Mouse (Mus musculus) hindbrain, postnatal 0 days (tissue): Measurements from ENCODE around the gene Map1lc3b. TPM values are rescaled to one million over a fixed set of nuclear protein-coding genes. Genes with fewer than 3 reads are reported as not detected.

ENCODE experiments used
- ATAC-seq: fragments of 200-750 bp; cut with Nextera tagmentation; 2 replicates; pipeline ENCODE4 v1.8.0; 2017; ENCODE audit warnings: mild to moderate bottlenecking, moderate TSS enrichment, moderate library complexity
- DNase-seq: peaks from one replicate; pipeline ENCODE4 v3.0.0-alpha.2; 2015; ENCODE audit warnings: low spot score
- H3K27ac ChIP-seq: fragments of 300-500 bp; sonication (generic); 2 replicates; pipeline ENCODE4 v1.5.1; 2014; ENCODE audit warnings: mild to moderate bottlenecking
- H3K27me3 ChIP-seq: fragments of 300-500 bp; sonication (generic); 2 replicates; pipeline ENCODE4 v1.6.1; 2014; ENCODE audit warnings: low read length, mixed read lengths; ENCODE audit not compliant: insufficient read depth
- H3K36me3 ChIP-seq: fragments of 300-500 bp; sonication (generic); 2 replicates; pipeline ENCODE4 v1.6.1; 2014; ENCODE audit warnings: low read length, mixed read lengths; ENCODE audit not compliant: insufficient read depth
- H3K4me1 ChIP-seq: fragments of 300-500 bp; sonication (generic); 2 replicates; pipeline ENCODE4 v1.6.1; 2014; ENCODE audit warnings: antibody characterized with exemption, low read length, mixed read lengths; ENCODE audit not compliant: insufficient read depth
- H3K4me2 ChIP-seq: fragments of 300-500 bp; sonication (generic); 2 replicates; pipeline ENCODE4 v1.6.1; 2014; ENCODE audit warnings: low read depth, mild to moderate bottlenecking, low read length, moderate library complexity, mixed read lengths
- H3K4me3 ChIP-seq: fragments of 300-500 bp; sonication (generic); 2 replicates; pipeline ENCODE4 v1.5.1; 2014; ENCODE audit warnings: low read length
- H3K9ac ChIP-seq: fragments of 300-500 bp; sonication (generic); replicated peaks from 2 replicates; pipeline ENCODE4 v1.6.1; 2014; ENCODE audit warnings: mild to moderate bottlenecking, low read length, moderate library complexity, mixed read lengths
- H3K9me3 ChIP-seq: fragments of 300-500 bp; sonication (generic); 2 replicates; pipeline ENCODE4 v1.6.1; 2016; ENCODE audit warnings: low read length, mixed read lengths
- CTCF ChIP-seq: IDR thresholded peaks from 2 replicates; pipeline ENCODE4 v1.5.1; 2016; ENCODE audit warnings: antibody characterized with exemption, control low read depth, low read depth
- WGBS: fragments of 180-500 bp; shearing (Covaris S2); extraction: QIAGEN DNeasy Blood & Tissue Kit; methylation state at CpG from one replicate; pipeline ENCODE4 v1.1.7; 2014; 5-methylcytosine and 5-hydroxymethylcytosine counted together
- polyA plus RNA-seq: library from polyadenylated mRNA; unstranded; fragments of >200 nt; fragmentation: Nextera tagmentation; extraction: Ambion mirVana; gene quantifications from 2 replicates; pipeline ENCODE4 v1.2.1, GENCODE M21; 2015
- total RNA-seq: library from RNA; depleted of rRNA; stranded (reverse); fragments of >200 nt; gene quantifications from 2 replicates; pipeline ENCODE4 v1.2.3, GENCODE M21; 2014

The Map1lc3b gene
- total and polyA plus RNA-seq, 2 experiments from 2014 or later: 288 to 360 TPM

GRCm38 (mm10) chr8:121550056-121550455, 40.1 kb upstream of the Map1lc3b start:
- Histone ChIP-seq H3K36me3 (peaks cover 41% of the 10 kb centered on the region), H3K4me1 (0 out of 2 replicates have a peak, but pooled peaks cover 2% of the 10 kb centered on the region), H3K27me3 (no peaks in the 10 kb centered on the region), H3K4me2 (no peak overlapping the region), H3K27ac (no peak overlapping the region), H3K9ac (no peak overlapping the region), H3K4me3 (no peak overlapping the region), H3K9me3 (no peaks in the 10 kb centered on the region)
- ATAC-seq (no peak), DNase-seq (no peak)
- no peak for TF ChIP-seq CTCF
- WGBS: 84% methylated on average over 6 of the region's 6 CpGs

GRCm38 (mm10) chr8:121551065-121551985, 38.8 kb upstream of the Map1lc3b start:
- no peaks in the 10 kb centered on the region for H3K9me3 ChIP-seq

GRCm38 (mm10) chr8:121552506-121552905, 37.7 kb upstream of the Map1lc3b start:
- ATAC-seq: no peak
- H3K4me1 ChIP-seq: no peaks in the 10 kb centered on the region
- no peak overlapping the region for H3K27ac ChIP-seq
- H3K9me3 ChIP-seq: no peaks in the 10 kb centered on the region
- no peak for TF ChIP-seq CTCF
- peaks cover 47% of the 10 kb centered on the region for H3K36me3 ChIP-seq
- 90% methylated on average over 9 of the region's 9 CpGs for whole genome bisulfite sequencing
- no peak overlapping the region for H3K9ac ChIP-seq
- H3K27me3 ChIP-seq: no peaks in the 10 kb centered on the region
- H3K4me3 ChIP-seq: no peak overlapping the region
- H3K4me2 ChIP-seq: no peak overlapping the region
- no peak for DNase-seq

More at GRCm38 (mm10) chr8:121551065-121551985, 38.8 kb upstream of the Map1lc3b start:
- Histone ChIP-seq H3K27me3 (no peaks in the 10 kb centered on the region), H3K4me3 (no peak overlapping the region), H3K36me3 (peaks cover 47% of the 10 kb centered on the region), H3K9ac (no peak overlapping the region), H3K27ac (no peak overlapping the region), H3K4me2 (no peak overlapping the region), H3K4me1 (0 out of 2 replicates have a peak, but pooled peaks cover 2% of the 10 kb centered on the region)
- ATAC-seq (no peak), DNase-seq (no peak)
- no peak for TF ChIP-seq CTCF
- 53% methylated on average over 24 of the region's 24 CpGs for WGBS

- no peaks in the 10 kb centered on the region for H3K27me3 ChIP-seq
- no peak overlapping the region for H3K4me3 ChIP-seq
- DNase-seq: no peak
- no peak for ATAC-seq
- H3K9me3 ChIP-seq: no peaks in the 10 kb centered on the region
- no peaks in the 10 kb centered on the region for H3K4me1 ChIP-seq
- WGBS: 95% methylated on average over 32 of the region's 32 CpGs
- no peak overlapping the region for H3K27ac ChIP-seq
- no peak overlapping the region for H3K4me2 ChIP-seq
- no peak overlapping the region for H3K9ac ChIP-seq
- no peak for TF ChIP-seq CTCF
- peaks cover 47% of the 10 kb centered on the region for H3K36me3 ChIP-seq
These were observed 36.2 kb upstream of the Map1lc3b start for GRCm38 (mm10) chr8:121553831-121554475.

- Histone ChIP-seq H3K27me3 (no peaks in the 10 kb centered on the region), H3K9ac (no peak overlapping the region), H3K4me1 (no peaks in the 10 kb centered on the region), H3K4me3 (no peak overlapping the region), H3K27ac (no peak overlapping the region), H3K9me3 (no peaks in the 10 kb centered on the region), H3K36me3 (peaks cover 39% of the 10 kb centered on the region), H3K4me2 (no peak overlapping the region)
- DNase-seq: no peak
- 86% methylated on average over 11 of the region's 11 CpGs for WGBS
- no peak for TF ChIP-seq CTCF
- no peak for ATAC-seq
These were observed 32.4 kb upstream of the Map1lc3b start for GRCm38 (mm10) chr8:121557746-121558145.

GRCm38 (mm10) chr8:121558538-121558937, 31.6 kb upstream of the Map1lc3b start:
- Histone ChIP-seq H3K4me3 (no peak overlapping the region), H3K4me1 (no peaks in the 10 kb centered on the region), H3K27me3 (no peaks in the 10 kb centered on the region), H3K27ac (no peak overlapping the region), H3K36me3 (peaks cover 31% of the 10 kb centered on the region), H3K9ac (no peak overlapping the region), H3K4me2 (no peak overlapping the region), H3K9me3 (no peaks in the 10 kb centered on the region)
- DNase-seq: no peak
- TF ChIP-seq CTCF: peak; percentile 19; the same call in 1 of the 2 replicates
- no peak for ATAC-seq
- WGBS: 91% methylated on average over 16 of the region's 16 CpGs
